Mouse (Mus musculus) C2C12 (cell line): Measurements from ENCODE around the gene Ano1.

Source experiments
- CEBPB ChIP-seq: IDR thresholded peaks from one replicate; pipeline ENCODE4 v1.6.1; 2011; ENCODE audit warnings: low read depth, mild to moderate bottlenecking, control low read depth, moderate library complexity
- CTCF ChIP-seq: IDR thresholded peaks from one replicate; pipeline ENCODE4 v1.5.1; 2011; ENCODE audit not compliant: control insufficient read depth, insufficient read depth, insufficient read length
- MYOG ChIP-seq: IDR thresholded peaks from one replicate; pipeline ENCODE4 v1.6.1; 2011; ENCODE audit not compliant: control insufficient read depth, insufficient read length; ENCODE audit errors: extremely low read depth

GRCm38 (mm10) chr7:144752919-144753656 lies 1.3 kb upstream of the Ano1 start:
- TF ChIP-seq CTCF = no peak
- TF ChIP-seq MYOG = no peak
- no peak for TF ChIP-seq CEBPB
